Mouse (Mus musculus): ENCODE data around the gene Ly6g6e.

DNA sequence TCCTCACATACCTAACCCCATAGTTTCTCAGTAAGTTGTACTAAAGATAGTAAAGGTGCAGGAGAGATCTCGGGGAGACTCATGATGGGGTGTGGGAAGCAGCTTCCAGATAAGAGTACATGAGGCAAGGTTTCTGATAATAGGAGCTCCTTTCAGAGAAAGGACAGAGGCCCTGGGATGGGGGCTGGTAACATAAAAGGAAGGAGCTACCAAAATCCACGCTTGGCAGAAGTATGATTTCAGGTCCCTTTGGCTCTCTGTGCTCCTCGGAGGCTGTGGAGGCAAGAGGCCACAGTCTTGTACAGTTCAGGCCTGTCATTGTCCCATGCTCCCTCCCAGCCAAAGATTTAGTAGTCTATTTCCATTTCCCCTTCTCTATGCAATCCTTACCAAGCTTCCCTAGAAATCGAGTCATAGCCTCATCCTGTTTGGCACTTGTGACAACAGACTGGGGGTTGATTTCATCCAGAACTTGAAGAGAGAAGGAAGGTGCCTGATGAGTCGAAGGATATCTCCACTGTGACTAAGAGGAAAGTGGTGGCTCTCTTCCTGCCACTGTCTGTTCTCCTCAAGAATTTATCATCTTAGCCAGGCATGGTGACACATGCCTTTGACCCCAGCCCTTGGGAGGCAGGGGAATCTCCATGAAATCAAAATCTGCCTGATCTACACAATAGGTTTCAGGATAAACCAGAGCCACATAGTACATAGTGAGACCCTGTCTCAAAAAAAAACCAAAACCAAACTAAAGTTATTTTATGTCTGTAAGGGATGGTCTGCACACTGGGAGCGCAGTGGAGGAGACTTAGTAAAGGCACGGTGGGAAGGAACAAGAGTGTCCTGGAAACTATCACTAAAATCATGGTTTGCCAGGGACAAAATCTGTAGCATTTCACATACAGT is 31.5 kb upstream of the Ly6g6e start:
- TF ChIP-seq POLR2A (IDR thresholded peaks at IDR 0.05; ENCODE audit: borderline replicate concordance, extremely low read depth, insufficient read depth, insufficient read length, poor library complexity, severe bottlenecking) (no peak), CTCF (IDR thresholded peaks at IDR 0.05; ENCODE audit: borderline replicate concordance, extremely low read depth, insufficient read depth, insufficient read length) (no peak)

Measured in brain, embryonic 14.5 days (tissue).